Mouse (Mus musculus): Measurements from ENCODE around the gene Ndel1.
"Not testable (repeated sequence)": the region's sequence is repeated elsewhere in the genome, so short reads cannot be mapped to it uniquely, and the experiment has no call there.

The Ndel1 gene

DNA sequence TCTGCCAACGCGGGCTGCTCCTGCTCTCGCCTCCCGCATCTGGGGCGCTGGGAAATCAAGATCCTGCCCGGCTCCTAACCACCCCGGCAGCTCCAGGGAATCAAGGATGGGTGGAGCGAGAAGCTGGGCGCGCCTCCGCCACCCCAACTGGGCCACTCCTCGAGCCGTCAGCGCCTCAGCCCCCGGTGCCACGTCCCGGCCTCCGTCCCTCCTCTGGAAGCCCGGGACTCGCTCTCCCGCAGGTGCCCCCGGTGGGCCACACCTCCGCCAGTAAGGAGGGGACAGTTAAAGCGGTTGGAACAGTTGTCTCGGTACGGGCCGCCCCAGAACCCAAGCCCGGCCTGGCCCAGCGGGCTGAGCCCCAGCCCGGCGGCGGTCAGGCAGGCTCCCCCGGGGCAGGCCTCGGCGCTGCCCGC is 19.2 kb downstream of the Ndel1 start:
- in situ Hi-C loops (cut with MboI; ENCODE audit: low sequenced_read_pairs) = no loop called here

DNA sequence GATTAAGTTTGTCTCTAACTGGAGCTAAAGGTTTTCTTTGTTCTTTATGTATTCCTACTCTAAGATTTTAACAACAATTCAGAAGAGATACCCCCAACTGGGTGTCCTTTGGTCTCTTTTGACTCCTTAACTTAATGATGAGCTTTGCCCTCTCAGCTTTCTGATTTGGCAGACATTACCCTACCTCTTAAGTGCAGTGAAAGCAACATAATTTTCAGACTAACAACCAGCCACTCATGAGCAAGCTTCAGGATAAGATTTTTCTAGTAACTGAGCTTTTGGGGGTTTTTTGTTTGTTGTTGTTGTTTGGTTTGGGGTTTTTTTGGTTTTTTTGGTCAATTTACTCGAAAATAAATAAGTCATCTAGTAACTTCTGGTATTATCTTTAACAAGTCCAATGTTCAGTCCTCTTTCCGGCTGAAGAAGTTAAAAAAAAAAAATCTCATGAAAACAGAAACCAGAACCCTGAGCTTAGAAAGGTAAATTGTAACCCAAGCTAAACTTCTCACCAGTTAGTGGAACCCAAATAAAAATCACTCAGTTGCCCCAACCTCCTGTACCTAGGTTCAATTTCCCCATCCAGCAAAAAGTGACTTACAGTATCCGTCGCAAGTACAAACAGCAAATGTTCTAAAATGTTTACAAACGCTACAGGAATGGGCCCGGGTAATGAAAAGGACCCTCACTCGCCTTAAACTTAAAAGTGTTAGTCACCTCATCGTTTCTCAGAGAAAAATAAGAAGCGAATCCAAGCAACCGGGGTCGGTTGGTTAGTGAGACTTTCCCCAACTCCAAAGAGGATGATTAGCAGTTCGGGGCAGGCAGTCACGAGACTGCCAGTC is 19.8 kb downstream of the Ndel1 start:
- in situ Hi-C loops (cut with MboI; ENCODE audit: low sequenced_read_pairs) = no loop called here

DNA sequence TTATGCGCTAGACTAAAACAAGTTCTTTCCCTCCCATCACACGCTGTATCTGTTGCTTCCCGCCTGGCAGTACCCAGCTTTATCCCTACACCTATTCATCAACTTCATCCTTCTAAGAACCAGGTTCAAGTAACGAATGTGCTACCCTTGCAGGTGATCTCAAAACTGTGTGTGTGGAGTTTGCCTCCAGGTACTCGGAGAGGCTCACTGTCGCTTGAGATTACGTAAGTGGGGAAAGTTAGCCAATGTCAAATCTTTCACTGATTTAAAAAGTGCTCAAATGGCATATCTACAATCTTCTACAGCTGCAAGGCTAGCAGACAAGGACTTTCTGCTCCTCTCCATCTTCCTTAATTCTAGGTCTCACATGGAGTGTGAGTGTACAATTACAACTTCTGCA is 20.8 kb downstream of the Ndel1 start:
- in situ Hi-C loops (cut with MboI; ENCODE audit: low sequenced_read_pairs) = no loop called here

DNA sequence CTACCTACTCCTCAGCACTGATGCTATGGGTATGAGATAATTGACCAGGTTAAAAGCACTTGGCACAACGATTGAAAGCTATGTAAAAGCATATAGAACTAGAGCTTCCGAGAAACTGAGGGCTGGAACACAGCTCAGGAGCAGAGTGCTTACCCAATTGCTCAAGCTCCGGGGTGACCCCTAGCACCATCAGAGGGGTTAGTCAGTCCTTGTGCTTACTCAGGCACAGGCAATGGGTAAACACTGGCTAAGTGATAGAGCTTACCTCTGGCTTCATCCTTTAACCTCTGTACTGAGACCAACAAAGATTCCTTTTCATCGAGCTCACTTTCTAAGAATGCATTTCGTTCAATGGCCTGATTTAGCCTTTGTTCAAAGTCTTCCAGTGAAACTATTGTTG is 32.1 kb downstream of the Ndel1 start:
- in situ Hi-C loops (cut with MboI; ENCODE audit: low sequenced_read_pairs) = no loop called here

DNA sequence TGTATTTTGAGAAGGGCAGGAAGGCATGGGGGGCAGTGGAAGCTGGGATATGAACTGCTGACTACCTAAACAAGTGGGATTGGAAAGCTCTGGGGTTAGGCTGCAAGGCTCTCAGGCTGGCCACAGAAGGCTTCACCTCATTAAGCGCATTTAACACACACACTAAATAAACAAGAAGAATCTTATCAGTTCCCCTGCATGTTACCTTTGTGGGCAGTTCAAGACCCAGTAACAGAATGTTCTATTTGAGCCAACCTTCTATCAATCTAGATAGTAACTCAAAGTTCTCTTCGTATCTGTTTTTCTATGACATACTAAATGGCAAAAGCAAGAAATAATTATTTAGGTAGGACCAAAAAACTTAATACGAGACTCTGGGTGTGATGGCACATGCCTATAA is 36.6 kb downstream of the Ndel1 start:
- in situ Hi-C loops (cut with MboI; ENCODE audit: low sequenced_read_pairs) = no loop called here

DNA sequence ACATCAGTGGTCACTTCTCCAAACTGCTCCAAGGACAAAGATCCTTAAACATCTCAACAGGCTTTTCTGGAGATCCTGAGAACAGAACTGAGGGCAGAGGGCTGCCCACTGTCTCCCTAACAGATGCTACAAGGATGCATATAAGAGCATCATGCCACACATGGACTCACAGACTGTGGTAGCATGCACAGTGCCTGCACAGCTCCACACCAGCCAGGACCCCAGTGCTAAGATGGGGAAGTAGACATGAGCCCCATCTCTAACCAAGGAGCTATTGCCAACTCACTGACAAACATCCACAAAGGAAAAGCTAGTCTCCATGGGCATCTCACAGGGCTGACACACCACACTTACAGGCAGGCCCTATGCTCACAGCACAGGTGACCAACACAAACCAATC is 38.1 kb downstream of the Ndel1 start:
- in situ Hi-C loops (cut with MboI; ENCODE audit: low sequenced_read_pairs) = no loop called here

- in situ Hi-C loops (cut with MboI; ENCODE audit: low sequenced_read_pairs) = no loop called here
Measured at GRCm38 (mm10) chr11:68832793-68833192, 38.9 kb downstream of the Ndel1 start.

DNA sequence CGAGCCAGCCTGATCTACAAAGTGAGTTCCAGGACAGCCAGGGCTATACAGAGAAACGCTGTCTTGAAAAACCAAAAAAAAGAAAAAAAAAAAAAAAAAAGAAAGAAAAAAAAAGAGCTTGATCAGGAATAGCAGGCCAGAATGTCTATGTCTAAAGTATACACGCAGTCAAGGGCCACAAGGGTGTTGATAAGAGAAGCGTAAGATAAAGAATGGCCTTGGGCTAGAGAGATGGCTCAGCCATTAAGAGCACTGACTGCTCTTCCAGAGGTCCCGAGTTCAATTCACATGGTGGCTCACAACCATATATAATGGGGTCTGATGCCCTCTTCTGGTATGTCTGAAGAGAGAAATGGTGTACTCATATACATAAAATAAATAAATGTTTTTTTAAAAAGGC is 40.1 kb downstream of the Ndel1 start:
- in situ Hi-C loops (cut with MboI; ENCODE audit: low sequenced_read_pairs) = not testable (repeated sequence)

- in situ Hi-C loops (cut with MboI; ENCODE audit: low sequenced_read_pairs) = no loop called here
Measured at GRCm38 (mm10) chr11:68826735-68827134, 44.9 kb downstream of the Ndel1 start.

DNA sequence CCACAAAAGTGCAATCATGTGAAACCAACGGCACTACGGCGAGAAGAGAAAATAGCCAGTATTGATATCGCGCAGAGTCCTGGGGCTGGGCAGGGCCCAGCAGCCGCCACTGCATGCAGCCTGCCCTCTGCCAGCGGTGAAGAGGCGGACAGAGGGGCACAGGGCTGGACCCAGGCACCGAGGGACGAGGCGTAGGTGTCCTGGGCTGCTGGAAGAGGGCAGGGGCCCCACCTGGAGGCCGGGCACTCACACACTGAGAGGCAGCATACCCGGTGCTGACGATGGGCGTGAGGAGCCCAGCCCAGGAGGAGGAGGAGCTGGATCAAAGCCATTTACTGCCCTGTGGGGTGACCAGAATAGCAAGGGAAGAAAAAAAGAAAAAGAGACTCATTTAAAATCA is 49.3 kb downstream of the Ndel1 start:
- in situ Hi-C loops (cut with MboI; ENCODE audit: low sequenced_read_pairs) = no loop called here

GRCm38 (mm10) chr11:68819226-68819805 is 52.3 kb downstream of the Ndel1 start:
- in situ Hi-C loops (cut with MboI; ENCODE audit: low sequenced_read_pairs) = no loop called here

GRCm38 (mm10) chr11:68818416-68818815 is 53.2 kb downstream of the Ndel1 start:
- in situ Hi-C loops (cut with MboI; ENCODE audit: low sequenced_read_pairs) = no loop called here

DNA sequence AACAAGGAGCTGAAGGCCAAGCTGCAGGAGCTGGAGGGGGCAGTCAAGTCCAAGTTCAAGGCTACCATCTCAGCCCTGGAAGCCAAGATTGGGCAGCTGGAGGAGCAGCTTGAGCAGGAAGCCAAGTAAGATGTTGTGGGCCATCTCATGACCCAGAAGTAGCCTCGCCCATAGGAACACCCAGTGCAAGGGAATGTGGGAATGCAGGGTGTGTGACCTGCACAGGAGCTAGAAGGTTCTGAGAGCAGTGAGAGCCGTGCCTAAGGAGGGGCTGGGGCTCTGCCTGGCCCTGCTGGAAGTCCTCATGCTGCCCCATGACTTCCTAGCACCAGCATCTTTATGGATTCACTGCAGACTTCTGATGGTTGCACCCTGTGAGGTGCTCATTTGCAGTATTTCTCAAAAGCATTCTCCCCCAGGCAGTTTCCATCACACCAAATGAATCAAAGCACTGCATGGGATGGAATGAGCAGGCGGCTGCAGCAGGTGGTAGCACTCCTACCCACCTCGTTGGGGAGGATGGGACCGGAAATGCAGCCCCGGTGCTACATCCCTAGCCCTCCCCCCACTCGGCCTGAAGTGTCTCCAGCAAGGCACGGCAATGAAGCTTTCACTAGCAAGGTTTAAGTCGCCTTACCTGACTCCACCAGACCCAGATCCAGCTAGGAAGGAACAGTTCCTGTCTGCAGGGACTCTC is 59.6 kb downstream of the Ndel1 start:
- in situ Hi-C loops (cut with MboI; ENCODE audit: low sequenced_read_pairs) = no loop called here

DNA sequence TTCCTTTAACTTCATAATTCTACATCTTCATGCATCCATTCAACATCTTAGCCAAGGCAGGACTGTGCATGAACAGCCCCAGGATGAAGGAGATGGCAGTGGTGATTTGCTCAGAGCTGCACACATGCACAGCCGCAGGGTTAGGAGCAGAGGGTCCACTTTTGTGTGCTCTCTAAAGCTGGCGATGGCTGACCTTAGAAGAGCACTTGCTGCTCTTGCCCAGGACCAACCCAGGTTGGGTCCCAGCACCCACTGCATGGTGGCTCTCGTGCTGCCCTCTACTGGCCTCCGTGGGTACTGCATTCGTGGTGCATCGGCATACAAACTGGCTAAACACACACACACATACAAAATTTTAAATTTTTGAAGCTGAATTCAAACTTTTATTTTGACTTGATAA is 63.9 kb downstream of the Ndel1 start:
- in situ Hi-C loops (cut with MboI; ENCODE audit: low sequenced_read_pairs) = no loop called here

DNA sequence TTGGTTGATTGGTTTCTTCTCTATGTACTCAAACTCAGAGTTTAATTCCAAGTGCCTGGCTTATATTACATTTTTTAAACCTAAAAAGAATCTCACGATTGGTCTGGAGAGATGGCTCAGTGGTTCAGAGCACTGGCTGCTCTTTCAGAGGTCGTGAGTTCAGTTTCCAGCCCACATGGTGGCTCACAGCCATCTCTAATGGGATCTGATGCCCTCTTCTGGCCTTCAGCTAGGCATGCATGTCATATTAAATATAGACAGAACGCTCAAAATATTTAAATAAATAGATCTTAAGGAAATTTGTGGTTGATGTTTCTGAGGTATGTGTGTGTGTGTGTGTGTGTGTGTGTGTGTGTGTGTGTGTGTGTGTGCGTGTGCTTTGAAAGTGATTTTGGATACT is 66.5 kb downstream of the Ndel1 start:
- in situ Hi-C loops (cut with MboI; ENCODE audit: low sequenced_read_pairs) = no loop called here

DNA sequence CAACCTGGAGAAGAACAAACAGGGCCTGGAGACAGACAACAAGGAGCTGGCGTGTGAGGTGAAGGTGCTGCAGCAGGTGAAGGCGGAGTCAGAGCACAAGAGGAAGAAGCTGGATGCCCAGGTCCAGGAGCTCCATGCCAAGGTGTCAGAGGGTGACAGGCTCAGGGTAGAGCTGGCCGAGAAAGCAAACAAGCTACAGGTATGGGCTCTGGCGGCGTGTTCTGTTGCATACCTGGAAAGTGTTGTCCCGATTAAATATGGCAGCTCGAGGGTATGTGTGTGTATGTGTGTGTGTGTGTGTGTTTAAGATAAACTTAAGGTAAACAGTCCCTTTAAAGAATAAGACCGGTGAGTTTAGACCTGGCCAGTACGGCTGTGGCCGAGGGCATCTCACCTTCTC is 73.4 kb downstream of the Ndel1 start:
- in situ Hi-C loops (cut with MboI; ENCODE audit: low sequenced_read_pairs) = no loop called here

DNA sequence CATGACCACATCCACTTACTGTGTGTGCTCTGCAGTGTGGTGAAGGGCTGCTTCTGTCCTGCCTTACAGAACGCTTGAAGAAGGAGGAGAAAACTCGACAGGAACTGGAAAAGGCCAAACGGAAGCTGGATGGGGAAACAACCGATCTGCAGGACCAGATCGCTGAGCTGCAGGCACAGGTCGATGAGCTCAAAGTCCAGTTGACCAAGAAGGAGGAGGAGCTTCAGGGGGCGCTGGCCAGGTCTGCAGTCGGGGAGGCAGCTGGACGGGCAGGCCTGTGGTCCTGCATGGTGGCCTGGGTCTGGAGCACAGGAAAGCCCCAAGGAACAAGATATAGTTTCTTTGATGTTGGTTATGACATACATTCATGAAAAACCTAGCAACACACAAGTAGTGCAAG is 79.9 kb downstream of the Ndel1 start:
- in situ Hi-C loops (cut with MboI; ENCODE audit: low sequenced_read_pairs) = no loop called here

GRCm38 (mm10) chr11:68790720-68791119 is 80.9 kb downstream of the Ndel1 start:
- in situ Hi-C loops (cut with MboI; ENCODE audit: low sequenced_read_pairs) = no loop called here

DNA sequence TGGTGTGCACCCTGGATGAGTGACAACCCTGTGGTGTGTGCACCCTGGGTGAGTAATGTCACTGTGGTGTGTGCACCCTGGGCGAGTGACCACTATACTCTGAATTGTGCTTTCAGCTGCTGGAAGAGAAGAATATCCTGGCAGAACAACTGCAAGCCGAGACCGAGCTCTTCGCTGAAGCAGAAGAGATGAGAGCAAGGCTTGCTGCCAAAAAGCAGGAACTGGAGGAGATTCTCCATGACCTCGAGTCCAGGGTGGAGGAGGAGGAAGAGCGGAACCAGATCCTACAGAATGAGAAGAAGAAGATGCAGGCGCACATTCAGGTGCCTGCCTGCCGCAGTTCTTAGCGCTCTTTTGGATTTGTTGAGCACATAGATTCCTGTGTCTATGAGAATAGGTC is 84.4 kb downstream of the Ndel1 start:
- in situ Hi-C loops (cut with MboI; ENCODE audit: low sequenced_read_pairs) = no loop called here

DNA sequence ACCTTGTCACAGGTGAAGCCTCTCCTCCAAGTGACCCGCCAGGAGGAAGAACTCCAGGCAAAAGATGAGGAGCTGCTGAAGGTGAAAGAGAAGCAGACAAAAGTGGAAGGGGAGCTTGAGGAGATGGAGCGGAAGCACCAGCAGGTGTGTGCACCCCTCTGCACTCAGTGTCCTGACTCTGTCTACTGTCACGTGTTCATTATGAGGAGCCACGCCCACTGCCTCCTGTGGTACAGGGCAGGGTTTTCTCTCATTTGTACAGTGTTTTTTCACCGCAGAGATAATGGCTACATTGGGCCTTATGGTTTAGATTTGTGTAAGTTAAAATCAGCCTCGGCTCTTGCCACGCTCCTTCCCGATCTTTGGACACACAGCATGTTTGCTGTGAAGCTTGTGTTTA is 85.8 kb downstream of the Ndel1 start:
- in situ Hi-C loops (cut with MboI; ENCODE audit: low sequenced_read_pairs) = no loop called here

DNA sequence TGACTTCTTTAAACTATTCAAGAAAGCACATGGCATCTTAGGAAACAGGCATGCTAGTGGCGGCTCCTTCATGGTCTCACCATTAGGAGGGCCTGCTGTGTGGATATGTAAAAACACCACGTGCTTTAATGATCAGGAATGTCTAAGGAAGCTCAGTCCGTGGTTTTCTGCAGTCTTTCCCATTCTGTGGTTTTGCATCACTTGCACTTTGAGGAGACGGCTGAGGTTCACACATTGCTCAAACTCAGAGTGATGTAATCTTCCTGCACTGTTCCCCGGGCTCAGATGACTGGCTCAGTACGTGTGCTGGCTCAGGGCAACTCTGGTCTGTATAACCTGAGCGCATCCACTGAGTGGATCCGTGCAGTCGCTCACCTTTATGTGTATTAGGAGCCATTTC is 89.3 kb downstream of the Ndel1 start:
- in situ Hi-C loops (cut with MboI; ENCODE audit: low sequenced_read_pairs) = no loop called here

DNA sequence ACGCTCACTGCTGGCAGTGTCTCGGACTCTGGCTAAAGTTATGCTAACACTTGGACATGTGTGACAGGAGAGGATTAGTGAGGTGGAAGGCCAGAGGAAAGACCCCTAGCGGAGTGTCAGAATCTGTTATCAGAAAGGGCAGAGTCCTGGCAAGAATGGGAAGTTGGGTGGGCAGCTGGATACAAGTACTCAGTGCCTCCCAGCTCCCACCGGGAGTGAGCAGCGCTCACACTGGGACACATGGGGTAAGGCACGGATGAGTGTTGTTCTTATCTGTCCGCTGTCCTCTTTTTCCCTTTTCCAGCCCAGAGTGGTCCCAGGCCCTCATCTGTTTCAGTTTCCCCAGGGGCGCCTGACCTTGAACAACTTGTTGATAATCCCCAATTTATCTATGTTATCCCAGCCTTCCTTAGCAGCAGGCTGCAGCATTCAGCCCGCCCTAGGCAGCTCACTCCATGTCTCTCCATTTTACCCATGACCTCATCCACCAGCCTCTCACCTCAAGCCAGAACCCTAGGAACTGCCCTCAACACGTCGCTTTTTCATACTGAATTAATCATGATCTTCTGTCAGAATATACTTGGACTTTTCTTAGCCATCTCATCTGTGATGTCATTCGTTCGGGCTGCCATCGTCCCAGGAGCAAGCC is 91.1 kb downstream of the Ndel1 start:
- in situ Hi-C loops (cut with MboI; ENCODE audit: low sequenced_read_pairs) = no loop called here

Data from CH12F3 (cell line).